Mouse (Mus musculus) adrenal gland, adult 8-10 months (tissue): ENCODE measurements around the gene Slc11a1. TPM values are rescaled to one million over a fixed set of nuclear protein-coding genes. Genes with fewer than 3 reads are reported as not detected.
"Not testable (repeated sequence)": the region's sequence is repeated elsewhere in the genome, so short reads cannot be mapped to it uniquely, and the experiment has no call there.

Experiments used
- DNase-seq: peaks from one replicate; pipeline ENCODE4 v3.0.0; 2022
- total RNA-seq, 4 experiments: library from RNA; stranded (reverse); gene quantifications; 2 replicates each; pipeline ENCODE4 v1.2.4; 2022

Slc11a1 gene
- total RNA-seq, 4 experiments from 2014 or later = 12.9 to 29.1 (median 19.7) TPM

GRCm38 (mm10) chr1:74387386-74387988, 12.5 kb downstream of the Slc11a1 start:
- DNase-seq = no peak

- no peak for DNase-seq
Observed at GRCm38 (mm10) chr1:74388398-74388920, 13.5 kb downstream of the Slc11a1 start.

- no peak for DNase-seq
Observed at GRCm38 (mm10) chr1:74389831-74390286, 14.9 kb downstream of the Slc11a1 start.

GRCm38 (mm10) chr1:74390287-74390906, 15.4 kb downstream of the Slc11a1 start:
- no peak for DNase-seq

GRCm38 (mm10) chr1:74390924-74391748, 16.1 kb downstream of the Slc11a1 start, which contains the start of gene Ctdsp1:
Gene Ctdsp1 (plus strand): TSS chr1:74391509.
- peak; percentile 98 for DNase-seq

- peak; percentile 80 for DNase-seq
Observed at GRCm38 (mm10) chr1:74391844-74392441, 16.9 kb downstream of the Slc11a1 start.

- DNase-seq = no peak
Observed at GRCm38 (mm10) chr1:74392446-74392994, 17.5 kb downstream of the Slc11a1 start.

GRCm38 (mm10) chr1:74393010-74393409, 18.0 kb downstream of the Slc11a1 start:
- DNase-seq = no peak

- DNase-seq = no peak
Observed at GRCm38 (mm10) chr1:74393697-74394096, 18.7 kb downstream of the Slc11a1 start.

- no peak for DNase-seq
Observed at GRCm38 (mm10) chr1:74394311-74394710, 19.3 kb downstream of the Slc11a1 start.

- DNase-seq = no peak
Observed at GRCm38 (mm10) chr1:74394858-74395257, 19.9 kb downstream of the Slc11a1 start.

- no peak for DNase-seq
Observed at GRCm38 (mm10) chr1:74395290-74395689, 20.3 kb downstream of the Slc11a1 start.

- DNase-seq = not testable (repeated sequence)
Observed at GRCm38 (mm10) chr1:74396456-74397222, 21.6 kb downstream of the Slc11a1 start.

- DNase-seq = peak; percentile 99
Observed at GRCm38 (mm10) chr1:74397268-74397918, 22.4 kb downstream of the Slc11a1 start.

GRCm38 (mm10) chr1:74397919-74398451, 23.0 kb downstream of the Slc11a1 start:
- DNase-seq = no peak

GRCm38 (mm10) chr1:74400531-74400930, 25.5 kb downstream of the Slc11a1 start:
- no peak for DNase-seq

GRCm38 (mm10) chr1:74401015-74401702, 26.2 kb downstream of the Slc11a1 start:
- no peak for DNase-seq

- no peak for DNase-seq
Observed at GRCm38 (mm10) chr1:74404206-74404605, 29.2 kb downstream of the Slc11a1 start.

- DNase-seq = no peak
Observed at GRCm38 (mm10) chr1:74408589-74409504, 33.9 kb downstream of the Slc11a1 start, which contains the start of gene Vil1. Gene Vil1 (plus strand): TSS chr1:74409376.
